Mouse (Mus musculus): Measurements from ENCODE around the gene Tjp1. TPM values are rescaled to one million over a fixed set of nuclear protein-coding genes. Genes with fewer than 3 reads are reported as not detected.
A peak's percentile ranks its signal among the peaks of the same experiment; 100 is the strongest.

Tjp1 gene
- total RNA-seq, 4 experiments from 2014 or later, result 132 to 163 (median 150) TPM

DNA sequence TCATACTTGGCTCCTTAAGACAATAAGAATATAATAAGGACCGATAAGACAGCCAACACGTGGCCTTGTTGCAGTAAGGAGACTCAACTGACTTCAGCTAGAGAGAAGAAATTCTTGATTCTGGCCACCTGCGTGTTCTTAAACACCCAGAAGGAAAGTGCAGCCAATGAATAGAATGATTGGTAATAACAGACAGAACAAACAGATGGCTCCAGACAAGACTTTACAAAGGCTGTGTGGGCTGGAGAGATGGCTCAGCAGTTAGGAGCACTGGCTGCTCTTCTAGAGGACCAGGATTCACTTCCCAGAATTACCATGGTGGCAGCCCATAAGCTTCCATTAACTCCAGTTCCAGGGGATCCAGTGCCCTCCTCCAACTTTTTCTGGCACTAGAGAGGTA lies 90.7 kb downstream of the Tjp1 start:
- DNase-seq (ENCODE audit: low spot score in 2 of 2), result peak; percentile 69 to 74

DNA sequence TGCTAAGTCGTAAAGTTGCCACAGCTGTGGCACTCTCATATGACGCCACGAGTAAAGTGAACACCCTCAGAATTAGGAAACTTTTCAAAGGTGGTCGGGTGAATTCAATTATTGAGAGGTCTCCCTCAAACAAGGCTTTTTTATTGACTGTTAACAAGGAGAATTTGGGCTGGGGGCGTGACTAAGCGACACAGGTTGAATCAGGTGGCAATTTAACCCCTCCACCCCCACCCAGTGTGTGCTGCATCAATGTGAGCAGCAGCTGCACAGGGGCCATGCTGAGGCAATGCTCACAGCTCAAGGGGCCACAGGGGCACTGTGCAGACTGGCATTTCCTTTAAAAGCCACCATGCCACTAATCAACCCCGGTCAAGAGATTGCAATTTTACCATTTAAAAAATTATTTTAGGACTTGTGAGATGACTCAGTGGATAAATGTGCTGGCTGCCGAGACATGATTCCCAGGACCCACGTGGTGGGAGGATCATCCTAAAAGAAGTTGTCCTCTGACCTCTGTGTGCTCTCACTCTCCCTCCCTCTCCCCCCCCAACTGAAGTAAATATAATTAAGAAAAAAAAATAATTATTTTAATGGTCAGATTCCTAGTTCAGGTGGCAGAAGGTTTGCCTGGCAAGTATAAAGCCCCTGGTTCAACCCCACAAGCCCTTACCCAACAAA lies 96.4 kb downstream of the Tjp1 start:
- no peak for DNase-seq (ENCODE audit: low spot score in 2 of 2)

DNA sequence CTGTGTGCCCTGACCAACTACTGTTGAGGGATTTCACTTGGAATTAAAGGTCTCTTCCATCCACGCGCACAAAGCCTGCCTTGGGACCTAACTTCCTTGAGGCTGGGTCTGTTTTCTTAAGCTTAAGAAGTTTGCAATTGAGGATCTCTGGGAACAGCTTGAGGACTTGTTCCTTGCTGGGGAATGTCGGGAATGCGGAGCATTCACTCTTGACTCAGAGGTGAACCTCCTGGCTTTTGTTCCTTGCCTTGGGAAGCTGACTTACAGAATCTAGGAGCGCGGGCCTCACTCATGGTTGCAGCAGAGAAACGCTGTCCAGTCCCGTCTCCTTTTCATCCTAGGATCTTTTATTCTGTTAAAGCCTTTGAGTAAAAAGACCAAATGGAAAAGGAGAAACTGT lies 97.2 kb downstream of the Tjp1 start:
- no peak for DNase-seq (ENCODE audit: low spot score in 2 of 2)

DNA sequence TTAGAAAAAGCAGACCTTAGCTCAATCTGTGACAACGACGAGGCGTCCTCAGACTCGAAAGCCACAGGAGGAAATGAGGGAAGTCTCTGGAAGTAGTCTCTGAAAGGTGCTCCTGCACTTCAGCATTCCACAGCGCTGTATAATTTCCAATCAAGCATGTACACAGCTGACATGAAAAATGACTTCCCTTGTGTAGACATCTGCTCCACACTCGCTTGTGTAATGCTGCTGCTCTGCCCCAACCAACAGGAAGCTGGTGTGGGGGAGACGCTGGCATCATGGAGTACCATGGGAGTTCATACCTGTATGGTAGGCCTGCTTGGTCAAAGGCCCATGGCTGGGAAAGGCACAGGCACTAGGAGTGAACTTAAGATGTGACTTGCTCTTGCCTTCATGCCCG lies 103.1 kb downstream of the Tjp1 start:
- DNase-seq (ENCODE audit: low spot score in 2 of 2), result no peak

DNA sequence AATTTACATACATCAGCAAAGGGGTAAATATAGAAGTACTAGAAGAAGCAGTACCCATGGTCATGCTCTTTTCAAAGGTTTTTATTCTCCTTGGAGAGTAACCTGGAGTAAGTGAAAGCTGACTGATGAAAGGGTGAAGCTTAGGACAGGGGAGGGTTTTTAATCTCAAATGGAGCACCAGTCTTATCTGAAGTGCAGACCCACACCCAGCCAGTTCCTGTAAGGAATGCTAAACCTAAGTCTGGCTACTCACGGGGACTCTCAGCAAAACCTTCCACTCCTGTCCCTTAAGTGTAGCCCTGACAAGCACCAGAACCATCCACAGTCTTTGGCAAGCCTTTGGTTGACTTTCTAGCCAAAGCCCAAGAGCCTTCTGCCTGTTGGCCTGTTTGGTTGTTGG lies 105.1 kb downstream of the Tjp1 start:
- DNase-seq (ENCODE audit: low spot score in 2 of 2), result no peak

DNA sequence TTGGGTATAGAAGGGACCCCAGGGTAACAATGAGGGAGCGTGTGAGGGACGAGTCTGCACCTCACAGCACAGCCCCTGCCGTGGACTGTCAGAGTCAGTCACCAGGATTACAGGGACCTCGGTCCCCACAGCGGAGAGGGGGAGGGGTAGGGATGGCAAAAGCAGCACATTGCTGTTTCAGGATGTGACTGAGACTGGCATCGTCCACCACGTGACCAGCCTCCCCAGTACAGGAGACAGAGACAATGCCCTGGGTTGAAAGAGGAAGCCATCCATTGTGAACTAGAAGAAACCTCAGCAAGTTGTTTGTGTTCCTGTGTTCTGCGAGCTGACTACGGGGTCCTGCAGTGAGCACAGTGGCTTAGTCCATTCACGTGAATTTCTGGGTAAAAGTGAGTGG lies 106.1 kb downstream of the Tjp1 start:
- peak in 1 of 2 experiments; percentile 44 for DNase-seq (ENCODE audit: low spot score in 2 of 2)

DNA sequence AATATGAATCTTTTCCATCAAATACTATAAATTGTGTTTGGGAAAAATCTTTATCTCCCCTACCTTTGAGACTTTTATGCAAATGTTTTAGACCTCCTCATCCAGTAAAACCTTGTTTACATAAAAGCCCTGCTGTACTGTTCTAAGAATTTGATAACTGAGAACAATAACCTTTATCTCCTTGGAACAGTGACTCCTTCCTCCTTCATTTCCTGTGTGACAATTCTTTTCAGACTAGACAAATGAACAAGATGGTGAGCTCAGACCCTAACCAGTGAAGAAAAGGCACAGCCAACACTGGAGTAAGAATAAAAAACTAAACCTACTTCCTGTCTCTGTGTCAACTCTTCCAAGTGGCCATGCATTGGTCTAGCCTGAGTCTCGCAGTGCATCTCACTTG lies 107.7 kb downstream of the Tjp1 start:
- DNase-seq (ENCODE audit: low spot score in 2 of 2), result no peak

DNA sequence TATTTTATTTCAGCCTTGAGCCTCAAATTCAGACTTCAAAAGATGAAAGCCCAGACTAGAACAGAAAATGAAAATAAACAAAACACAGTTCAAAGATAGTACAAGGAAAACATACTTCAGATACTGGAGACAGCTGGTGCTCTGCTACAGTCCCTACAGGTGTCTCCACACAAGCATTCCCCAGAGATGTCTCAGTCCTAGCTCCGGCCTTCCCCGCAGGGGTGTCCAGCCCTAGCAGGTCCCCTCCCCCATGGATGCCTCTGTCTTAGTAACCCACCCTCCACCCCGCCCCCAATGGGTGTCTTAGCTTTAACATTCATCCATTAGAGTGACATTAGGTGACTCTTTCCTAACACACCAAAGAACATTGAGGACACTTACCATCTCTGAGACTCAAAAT lies 108.6 kb downstream of the Tjp1 start:
- no peak for DNase-seq (ENCODE audit: low spot score in 2 of 2)

DNA sequence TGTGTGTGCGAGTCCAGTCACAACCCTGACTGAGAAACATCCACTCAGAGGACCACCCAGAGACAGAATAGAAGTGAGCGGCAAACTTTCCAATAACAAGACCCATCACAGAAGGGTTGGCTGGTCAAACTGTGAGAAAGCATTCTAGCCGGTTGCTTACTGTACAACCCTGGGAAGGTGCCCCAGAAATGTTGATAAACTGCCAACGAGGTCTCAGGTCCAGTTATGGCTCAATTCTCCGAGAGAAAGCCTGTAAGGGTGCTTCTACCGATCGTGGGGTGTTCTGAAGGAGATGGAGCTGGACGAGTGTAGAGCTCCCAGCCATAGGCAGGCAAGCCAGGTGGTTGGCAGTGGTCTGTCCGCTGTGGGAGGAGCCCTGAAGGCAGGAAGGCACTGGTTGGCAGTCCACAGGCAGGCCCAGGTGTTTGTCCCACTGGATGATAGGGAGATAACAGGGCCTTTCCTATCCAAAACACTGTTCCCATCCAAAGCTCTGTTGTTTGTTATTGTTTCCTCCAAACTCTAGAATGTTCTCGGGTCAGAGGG lies 109.1 kb downstream of the Tjp1 start:
- no peak for DNase-seq (ENCODE audit: low spot score in 2 of 2)

DNA sequence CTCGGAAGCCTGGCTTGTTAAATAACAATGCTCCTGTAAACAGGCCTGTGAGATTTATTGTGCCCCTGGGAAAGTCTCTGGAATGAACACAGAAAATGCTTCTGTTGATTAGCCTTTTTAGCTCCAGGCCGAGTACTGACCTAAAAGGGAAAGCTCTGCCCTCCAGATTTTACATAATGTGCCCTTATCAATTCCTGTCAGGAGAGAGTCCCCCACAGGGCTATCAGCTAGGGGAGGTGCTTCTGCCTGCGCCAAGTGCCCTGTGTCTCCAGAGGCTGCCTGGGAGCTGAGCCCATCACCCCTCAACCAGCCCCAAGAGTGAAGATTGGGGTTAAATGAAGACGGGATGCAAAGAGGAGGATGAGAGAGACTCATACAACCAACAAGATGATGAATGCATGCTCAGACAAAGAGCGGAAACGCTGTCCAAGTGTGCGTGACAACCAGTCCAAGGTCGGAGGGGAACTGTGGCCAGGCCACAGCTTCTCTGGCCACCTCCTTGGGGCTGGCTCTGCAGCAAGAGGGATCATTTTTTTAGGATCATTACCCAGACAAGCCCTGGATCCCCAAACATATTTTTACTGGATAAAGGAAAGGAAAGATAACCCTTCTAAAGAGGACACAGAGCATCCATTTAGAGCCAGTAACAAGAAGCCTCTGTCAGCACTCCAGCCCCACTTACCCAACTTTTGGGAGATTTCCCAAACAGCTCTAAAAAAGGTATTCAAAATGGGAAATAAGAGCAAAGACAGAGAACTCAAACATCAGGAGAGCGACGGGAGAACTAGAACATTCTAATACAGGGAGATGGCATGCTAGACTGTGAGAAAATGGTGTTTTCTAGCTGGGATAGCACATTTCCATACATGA lies 110.1 kb downstream of the Tjp1 start:
- DNase-seq (ENCODE audit: low spot score in 2 of 2), result no peak

DNA sequence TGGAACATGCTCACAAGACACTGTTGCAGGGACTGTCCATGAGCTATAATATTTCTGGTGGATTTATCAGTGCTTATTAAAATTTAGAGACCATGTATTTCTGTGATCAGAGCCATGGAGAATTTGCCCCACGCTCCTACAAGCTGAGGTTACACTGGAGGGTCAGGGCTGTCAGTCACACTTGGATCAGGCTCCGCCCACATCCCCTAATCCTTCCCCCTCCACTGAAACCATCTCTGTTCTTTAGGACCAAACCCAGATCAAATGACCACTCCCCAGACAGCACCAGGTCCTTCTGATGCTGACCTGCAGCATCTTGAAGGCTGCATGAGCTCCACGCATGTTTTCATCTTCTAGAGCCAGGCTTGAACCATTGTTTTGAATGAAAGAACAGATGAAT lies 111.1 kb downstream of the Tjp1 start:
- DNase-seq (ENCODE audit: low spot score in 2 of 2), result no peak

DNA sequence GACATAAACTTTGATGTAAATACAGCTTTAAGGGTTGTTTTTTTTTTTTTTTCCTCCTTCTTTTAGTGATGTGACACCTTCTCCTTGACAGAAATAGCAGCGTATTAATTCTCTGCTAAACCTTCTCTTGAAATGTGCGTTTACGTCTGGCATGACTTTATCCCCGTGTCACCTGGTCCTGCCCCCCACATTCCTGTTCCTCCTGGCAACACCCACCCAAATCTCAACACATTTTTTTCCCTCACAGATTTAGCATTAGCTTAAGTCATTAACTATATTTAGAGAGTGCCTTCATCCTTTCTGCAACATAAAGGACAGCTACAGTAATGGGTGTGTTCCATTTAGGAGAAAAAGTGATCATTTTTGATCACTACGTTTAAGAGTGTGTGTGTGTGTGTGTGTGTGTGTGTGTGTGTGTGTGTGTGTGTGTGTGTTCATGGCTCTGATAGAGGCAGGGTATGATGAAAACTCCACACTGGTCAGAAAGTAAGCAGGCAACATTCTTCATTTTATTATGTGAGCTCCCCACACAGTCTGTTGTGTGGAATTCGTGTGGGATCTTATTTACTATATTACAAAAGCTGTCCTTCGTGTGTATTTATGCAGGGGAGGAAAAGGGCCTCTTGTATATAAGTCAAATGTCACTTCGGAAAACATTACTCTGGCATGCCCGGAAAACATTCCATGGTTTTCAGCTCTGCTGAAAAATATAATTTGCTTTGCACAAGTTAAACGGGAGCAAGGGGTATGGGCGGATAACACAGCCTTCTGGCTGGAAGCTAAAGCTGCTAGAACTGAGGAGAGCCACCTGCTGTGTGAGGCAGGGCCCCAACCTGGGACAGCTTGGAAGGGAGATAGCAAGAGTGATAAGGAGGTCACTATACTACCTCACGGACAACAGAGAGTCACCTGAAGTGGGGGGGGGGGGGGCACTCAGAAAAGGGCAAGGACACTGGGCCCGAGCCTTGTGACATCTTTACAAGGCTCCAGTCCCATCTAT lies 113.3 kb downstream of the Tjp1 start:
- DNase-seq (ENCODE audit: low spot score in 2 of 2), result no peak

DNA sequence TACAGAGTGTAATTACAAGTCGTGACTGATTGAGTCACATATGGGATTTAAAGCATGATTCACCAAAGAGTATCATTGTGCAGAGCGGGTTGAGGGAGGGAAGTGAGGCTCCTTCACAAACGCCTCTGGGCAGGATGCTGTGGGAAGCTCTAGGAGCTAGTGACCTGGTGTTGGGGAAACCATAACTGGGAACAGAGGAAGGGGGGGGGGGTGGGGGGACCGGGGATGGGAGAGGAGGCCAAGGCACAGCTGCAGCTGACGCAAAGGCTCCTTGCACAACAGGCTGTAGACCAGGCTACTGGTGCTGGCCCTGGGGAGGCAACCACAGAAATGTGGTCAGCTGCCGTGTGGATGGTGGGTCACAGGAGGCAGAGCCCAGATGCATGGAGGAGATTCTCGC lies 116.9 kb downstream of the Tjp1 start:
- DNase-seq (ENCODE audit: low spot score in 2 of 2), result no peak

DNA sequence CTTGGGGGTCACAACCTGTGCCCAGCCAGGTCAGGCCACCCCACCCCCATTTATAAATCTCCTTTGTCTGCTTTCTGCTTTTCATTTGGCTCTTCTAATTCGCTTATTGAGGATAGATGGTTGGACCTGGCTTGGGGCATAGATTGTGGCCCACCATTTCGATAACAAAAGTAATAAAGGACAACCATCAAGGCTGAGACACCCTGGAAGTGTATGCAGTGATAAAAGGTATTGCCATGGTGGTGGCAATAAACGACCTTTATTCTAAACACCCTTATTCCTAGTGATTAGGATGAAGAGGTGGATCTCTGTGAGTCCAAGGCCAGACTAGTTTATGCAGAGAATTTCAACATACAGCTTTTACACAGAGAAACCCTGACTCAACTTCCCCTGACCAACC lies 121.2 kb downstream of the Tjp1 start:
- DNase-seq (ENCODE audit: low spot score in 2 of 2), result no peak

DNA sequence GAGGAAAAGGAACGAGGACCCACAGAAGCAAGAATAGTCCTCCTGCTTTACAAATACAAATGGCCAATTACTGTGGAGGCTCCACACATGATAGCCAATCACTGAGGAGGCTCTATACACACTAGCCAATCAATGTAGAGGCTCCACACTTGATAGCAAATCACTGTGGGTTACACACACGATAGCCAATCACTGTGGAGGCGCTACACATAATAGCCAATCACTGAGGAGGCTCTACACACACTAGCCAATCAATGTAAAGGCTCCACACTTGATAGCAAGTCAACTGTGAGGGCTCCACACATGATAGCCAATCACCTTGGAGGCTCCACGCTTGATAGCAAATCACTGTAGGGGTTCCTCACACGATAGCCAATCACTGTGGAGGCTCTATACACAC lies 125.1 kb downstream of the Tjp1 start:
- DNase-seq (ENCODE audit: low spot score in 2 of 2), result no peak

DNA sequence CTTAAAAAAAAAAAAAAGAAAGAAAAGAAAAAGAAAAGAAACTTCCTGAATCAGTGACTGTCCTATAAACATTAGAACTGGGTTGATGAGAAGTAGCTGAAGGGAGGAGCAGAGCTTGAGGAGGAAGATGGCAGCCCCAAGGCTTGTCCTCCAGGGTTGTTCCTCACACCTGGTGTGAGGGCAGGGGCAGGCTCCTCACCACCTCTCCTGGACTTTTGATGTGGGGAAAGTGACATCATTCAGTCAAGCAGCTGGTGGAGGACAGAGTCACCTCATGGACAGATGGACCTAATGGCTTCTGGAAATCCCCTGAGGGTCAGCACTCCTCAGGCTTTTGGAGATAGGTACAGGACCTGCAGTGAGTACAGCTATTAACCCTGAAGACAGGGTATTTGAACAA lies 126.0 kb downstream of the Tjp1 start:
- no peak for DNase-seq (ENCODE audit: low spot score in 2 of 2)

DNA sequence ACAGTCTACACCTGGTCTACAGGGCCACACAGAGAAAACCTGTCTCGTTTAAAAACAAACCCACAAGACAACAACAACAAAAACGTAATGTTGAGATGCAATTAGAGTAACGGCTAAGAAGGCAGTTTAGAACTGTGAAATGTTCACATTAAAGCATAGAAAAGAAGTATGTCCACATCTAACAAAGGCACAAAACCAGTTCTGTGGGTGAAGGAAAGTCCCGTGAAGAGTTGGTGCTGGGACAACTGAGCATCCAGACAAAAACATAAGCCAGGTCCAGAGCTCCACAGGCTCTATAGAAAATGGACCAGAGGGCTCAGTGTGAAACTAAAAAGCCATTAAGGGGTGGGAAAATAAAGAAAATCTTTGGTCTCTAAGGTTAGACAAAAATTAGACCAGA lies 131.7 kb downstream of the Tjp1 start:
- no peak for DNase-seq (ENCODE audit: low spot score in 2 of 2)

DNA sequence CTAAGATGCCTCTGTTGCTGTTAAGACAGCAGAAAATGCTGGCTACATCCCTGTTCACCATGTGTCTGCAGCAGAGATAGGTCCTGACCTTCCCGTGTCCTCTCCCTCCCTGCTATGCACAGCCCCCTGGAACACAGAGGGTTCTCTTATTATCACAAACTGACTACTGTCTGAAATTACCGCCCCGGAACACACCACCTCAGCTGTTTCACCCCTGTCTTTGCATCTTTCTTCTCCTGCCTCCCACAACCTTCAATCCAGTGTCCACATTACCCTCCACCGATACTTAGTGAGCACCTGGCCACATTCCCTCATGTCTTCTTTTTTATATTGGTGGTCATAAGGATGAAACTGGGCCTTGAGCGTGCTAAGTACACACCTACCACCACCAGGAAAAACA lies 132.4 kb downstream of the Tjp1 start:
- no peak for DNase-seq (ENCODE audit: low spot score in 2 of 2)

DNA sequence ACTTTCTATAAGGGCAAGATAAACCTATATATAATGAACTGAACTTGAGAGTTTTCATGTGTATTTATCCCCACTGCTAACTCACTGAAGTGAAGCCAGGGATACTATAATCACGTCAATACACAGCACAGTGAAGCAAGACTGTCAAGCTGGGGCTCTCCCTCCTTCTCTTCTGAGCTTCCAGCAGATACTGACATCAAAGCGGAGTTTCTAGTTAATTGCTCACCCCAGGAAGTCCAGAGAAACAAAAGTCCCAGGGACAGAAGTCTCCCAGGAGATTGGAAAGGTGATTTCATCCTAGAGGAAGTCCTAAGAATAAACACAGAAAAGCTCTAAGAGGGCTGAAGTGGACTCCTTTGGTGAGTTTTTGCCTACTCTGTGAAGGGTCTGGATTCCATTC lies 132.9 kb downstream of the Tjp1 start:
- no peak for DNase-seq (ENCODE audit: low spot score in 2 of 2)

DNA sequence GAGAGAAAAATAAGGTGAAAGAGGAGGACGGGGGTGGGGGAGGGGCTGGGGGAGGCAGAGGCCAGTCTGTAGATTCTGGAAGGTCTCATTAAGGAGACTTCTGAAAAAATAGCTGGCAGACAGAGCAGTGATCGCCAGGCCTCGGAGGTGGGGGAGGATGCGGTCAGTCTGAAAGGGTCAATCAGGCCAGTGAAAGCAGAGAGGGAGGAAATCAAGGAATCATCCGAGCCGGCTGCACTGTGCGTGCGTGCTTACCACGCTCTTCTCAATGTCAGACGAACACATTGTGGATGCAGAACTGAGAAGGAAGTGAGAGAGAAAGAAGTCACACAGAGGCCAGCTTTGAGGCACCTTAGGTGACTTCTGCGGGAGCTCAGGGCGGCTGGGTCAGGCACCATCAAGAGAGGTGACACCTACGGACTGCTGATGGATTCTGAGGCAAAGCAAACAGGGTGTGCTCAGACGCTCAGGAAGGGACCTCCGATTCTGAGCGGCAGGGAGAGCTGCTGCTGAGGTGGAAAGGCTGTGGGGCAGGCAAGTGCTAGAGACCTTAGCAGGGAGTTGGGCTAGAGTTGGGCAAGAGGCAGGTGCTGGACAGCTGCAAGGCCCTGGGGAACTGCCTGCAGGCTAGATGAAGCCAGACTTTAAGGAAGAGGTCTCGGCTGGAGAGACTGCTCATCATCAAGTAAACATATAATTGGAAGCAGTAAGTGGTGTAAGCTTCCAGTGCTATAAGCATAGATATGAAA lies 133.7 kb downstream of the Tjp1 start:
- DNase-seq (ENCODE audit: low spot score in 2 of 2), result no peak

DNA sequence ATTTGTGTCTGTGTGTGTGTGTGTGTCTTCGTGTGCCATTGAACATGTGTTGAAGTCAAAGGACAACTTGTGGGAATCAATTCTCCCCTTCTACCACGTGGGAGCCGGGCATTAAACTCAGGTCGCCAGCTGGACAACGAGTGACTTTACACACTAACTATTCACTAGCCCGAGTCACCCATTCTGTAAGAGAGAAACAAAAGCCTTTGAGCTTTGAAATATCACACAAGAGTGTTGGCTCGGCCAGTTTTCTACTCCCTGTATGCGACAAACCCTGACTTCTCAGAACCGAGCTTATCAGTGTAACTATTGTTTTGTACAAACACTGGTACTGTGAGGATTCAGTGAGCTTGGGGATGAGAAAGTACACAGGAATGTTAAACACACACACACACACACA lies 134.6 kb downstream of the Tjp1 start:
- no peak for DNase-seq (ENCODE audit: low spot score in 2 of 2)
